Mouse (Mus musculus) liver, embryonic 14.5 days (tissue): ENCODE data around the gene Prlhr.

ENCODE experiments used
- CTCF ChIP-seq: IDR thresholded peaks from 2 replicates; pipeline ENCODE4 v1.5.1; 2016; ENCODE audit warnings: antibody characterized with exemption, low read depth, control low read depth
- EP300 ChIP-seq: IDR thresholded peaks from 2 replicates; pipeline ENCODE4 v1.6.1; 2016; ENCODE audit warnings: antibody characterized with exemption, low read depth

GRCm38 (mm10) chr19:60437566-60438241, 30.4 kb downstream of the Prlhr start:
- TF ChIP-seq CTCF (peak; percentile 74), EP300 (no peak)
